ENCODE assay signal across 8 mouse cellular contexts in the genomic region with DNA sequence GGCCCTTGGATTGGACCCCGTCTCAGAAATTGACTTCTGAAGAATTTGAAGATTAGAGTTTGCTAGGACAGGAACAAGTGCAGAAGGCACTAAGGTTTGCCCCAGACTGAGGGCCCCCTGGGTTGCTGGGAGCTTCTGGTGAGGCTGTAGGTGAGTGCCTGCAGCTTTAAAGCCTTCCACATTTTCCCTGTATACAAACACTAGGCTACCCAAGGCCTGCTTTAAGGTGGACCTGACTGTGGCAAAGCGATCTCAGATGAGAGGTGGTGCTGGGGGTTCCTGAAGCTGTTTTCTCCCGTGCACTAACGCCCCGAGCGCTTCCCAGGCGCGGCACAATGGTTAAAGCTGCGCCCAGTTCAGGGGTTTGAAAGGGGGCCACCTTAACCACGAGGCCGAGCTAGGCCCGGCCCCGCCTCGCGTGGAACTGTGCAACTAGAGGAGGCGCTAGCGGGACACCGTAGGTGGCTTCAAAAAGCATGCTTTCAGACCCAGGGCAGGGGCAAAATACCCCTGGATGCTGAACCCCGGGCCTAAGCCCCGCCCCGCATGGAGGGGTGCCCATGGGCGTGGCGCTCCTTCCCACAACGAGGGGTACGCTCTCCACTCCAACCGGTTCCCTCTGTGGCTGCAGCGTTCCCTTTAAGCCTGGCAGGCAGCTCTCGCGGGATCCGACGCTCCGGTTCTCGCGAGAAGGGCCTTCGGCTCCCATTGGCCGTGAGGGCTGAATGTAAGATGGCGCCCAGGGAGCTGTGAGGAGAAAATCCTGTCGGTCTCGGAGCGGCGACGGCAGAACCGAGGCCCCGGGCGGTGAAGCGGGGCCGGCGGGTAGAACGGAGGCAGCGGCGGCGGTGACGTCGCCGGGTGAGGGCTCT. TPM values are rescaled to one million over a fixed set of nuclear protein-coding genes. Genes with fewer than 3 reads are reported as not detected.
DNase-seq lines count a peak whose midpoint lies in the region; ATAC-seq lines count a peak whose summit lies in the region.

A gene (plus strand): TSS at position 427 of the 872 bp plus-strand sequence.

- H3K27ac ChIP-seq in hindbrain, embryonic 11.5 days (ENCODE audit: low read depth, low read length) = peak within 1 kb of the TSS; percentile 99

- peak; percentile 98 for DNase-seq in Muller cell, postnatal 12 days (ENCODE audit: inconsistent ontology term)
- DNase-seq in cerebellum, adult 9-11 months = peak; percentile 96
- DNase-seq in frontal cortex, adult 2 months (ENCODE audit: extremely low spot score in 1 of 2, low spot score in 1 of 2) = peak; percentile 92 to 96
- DNase-seq in hindbrain, embryonic 11.5 days (ENCODE audit: low spot score) = peak; percentile 96
- peak; percentile 94 to 96 for DNase-seq in layer of hippocampus, postnatal 10 days (ENCODE audit: low spot score in 2 of 2)
- DNase-seq in lung, postnatal 10 days = peak; percentile 97
- DNase-seq in ovary, postnatal 36 days (ENCODE audit: low spot score) = peak; percentile 94
- DNase-seq in thymus, postnatal 25 days = peak; percentile 97

- H3K36me3 ChIP-seq in hindbrain, embryonic 11.5 days (ENCODE audit: control insufficient read depth, insufficient read depth, low read length) = peaks cover 11% of the 10 kb centered on the region; the same call in 1 of the 2 replicates

- no peaks in the 10 kb centered on the region for H3K27me3 ChIP-seq in hindbrain, embryonic 11.5 days (ENCODE audit: control insufficient read depth, insufficient read depth, low read length)

- H3K4me3 ChIP-seq in hindbrain, embryonic 11.5 days (ENCODE audit: low read depth, low read length) = peak within 1 kb of the TSS; percentile 77

- H3K9me3 ChIP-seq in hindbrain, embryonic 11.5 days (ENCODE audit: control insufficient read depth, low read length) = no peaks in the 10 kb centered on the region

- H3K9ac ChIP-seq in hindbrain, embryonic 11.5 days (ENCODE audit: low read depth, low read length) = peak within 1 kb of the TSS; percentile 95

- H3K4me1 ChIP-seq in hindbrain, embryonic 11.5 days (replicated peaks; ENCODE audit: control insufficient read depth, insufficient read depth, low read length) = no peaks in the 10 kb centered on the region; the same call in 1 of the 2 replicates

- WGBS in hindbrain, embryonic 11.5 days = under 1% methylated on average over 53 of the region's 55 CpGs

- ATAC-seq in hindbrain, embryonic 11.5 days (ENCODE audit: low FRiP score) = peak; percentile 95

- H3K4me2 ChIP-seq in hindbrain, embryonic 11.5 days (replicated peaks; ENCODE audit: low read depth, low read length) = peak within 1 kb of the TSS; percentile 60

RNA-seq across cellular contexts. Expression of the gene that starts here (rescaled TPM):
- 98.2 and 129 TPM in 2 replicates for polyA plus RNA-seq in frontal cortex, adult 2 months (2012; rRNA removed)
- 154 and 166 TPM in 2 replicates for polyA plus RNA-seq in hindbrain, embryonic 11.5 days (2014; fragmentation: Nextera tagmentation; extraction: Ambion mirVana)
- 100 to 1,000 TPM; 121 to 129 TPM for total RNA-seq in layer of hippocampus, postnatal 10 days (2021)

Comparison
In these comparisons a context has a peak if more than half of its experiments do, and no peak if none do; other contexts are left out.
1. Peak in every context shown above with its lines: DNase-seq, ATAC-seq, H3K4me3 ChIP-seq and H3K27ac ChIP-seq.